1 mouse cellular context compared by ENCODE assay signal in the genomic region with DNA sequence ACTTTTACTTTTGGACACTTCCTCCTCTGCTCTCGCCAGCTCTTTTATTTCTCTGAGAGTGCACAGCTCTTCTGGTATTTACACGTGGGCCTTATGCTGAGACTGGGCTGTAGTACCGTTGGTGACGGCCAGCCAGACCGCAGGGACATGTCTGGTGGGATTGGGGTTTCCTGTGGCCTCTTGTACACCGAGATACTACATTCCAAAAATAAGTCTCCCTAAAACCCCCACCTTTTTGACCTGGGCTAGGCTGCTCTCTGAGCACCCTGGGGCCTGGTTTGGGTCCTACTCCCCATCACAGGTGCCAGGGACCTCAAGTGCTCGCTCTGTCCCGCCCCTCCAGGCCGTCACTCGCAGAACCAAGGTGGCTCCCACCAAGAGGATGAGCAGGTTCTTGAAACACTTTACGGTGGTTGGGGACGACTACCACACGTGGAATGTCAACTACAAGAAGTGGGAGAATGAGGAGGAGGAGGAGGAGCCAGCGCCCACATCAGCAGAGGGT.
A peak's percentile ranks its signal among the peaks of the same experiment; 100 is the strongest.
TF ChIP-seq lines count a peak whose summit lies in the region.

No protein-coding gene starts in this region.

TF ChIP-seq in CH12.LX, 34 proteins besides CTCF, POLR2A, EP300 and RAD21 (continued from another document):
- TF ChIP-seq MAFK (IDR thresholded peaks at IDR 0.05; ENCODE audit: insufficient replicate concordance, low read length): peak; percentile 82
- no peak for TF ChIP-seq GABPA (IDR thresholded peaks at IDR 0.05; ENCODE audit: insufficient replicate concordance, low read depth, low read length)
- TF ChIP-seq JUND (conservative IDR thresholded peaks at IDR 0.05; ENCODE audit: low read depth, low read length): no peak
- peak; percentile 88 for TF ChIP-seq SIN3A (IDR thresholded peaks at IDR 0.05; ENCODE audit: low read length)
- TF ChIP-seq IRF4 (IDR thresholded peaks at IDR 0.05; ENCODE audit: low read depth, low read length): peak; percentile 83
- TF ChIP-seq TCF12 (IDR thresholded peaks at IDR 0.05; ENCODE audit: low read depth, low read length): peak; percentile 93
- TF ChIP-seq ZKSCAN1 (IDR thresholded peaks at IDR 0.05; ENCODE audit: borderline replicate concordance, low read depth, low read length): no peak
- TF ChIP-seq PAX5 (IDR thresholded peaks at IDR 0.05; ENCODE audit: low read length): no peak
- TF ChIP-seq BHLHE40 (IDR thresholded peaks at IDR 0.05; ENCODE audit: low read depth, low read length): peak; percentile 97
- no peak for TF ChIP-seq HCFC1 (IDR thresholded peaks at IDR 0.05; ENCODE audit: low read depth, low read length)
- peak; percentile 76; the same call in 1 of the 2 replicates for TF ChIP-seq CHD2 (IDR thresholded peaks at IDR 0.05; ENCODE audit: low read length)
- TF ChIP-seq MAX (IDR thresholded peaks at IDR 0.05; ENCODE audit: low read length): peak; percentile 75
- no peak for TF ChIP-seq JUN (IDR thresholded peaks at IDR 0.05; ENCODE audit: insufficient read depth, low read depth, low read length)
- peak; percentile 85 for TF ChIP-seq RCOR1 (conservative IDR thresholded peaks at IDR 0.05; ENCODE audit: low read depth, low read length)
- peak; percentile 69 for TF ChIP-seq ELF1 (IDR thresholded peaks at IDR 0.05; ENCODE audit: low read depth, low read length)
- TF ChIP-seq TBP (conservative IDR thresholded peaks at IDR 0.05; ENCODE audit: low read depth, low read length): 0 out of 2 replicates have a peak, but pooled peaks have one; percentile 62
- TF ChIP-seq MAZ (IDR thresholded peaks at IDR 0.05; ENCODE audit: low read depth, low read length): peak; percentile 87
- TF ChIP-seq UBTF (IDR thresholded peaks at IDR 0.05; ENCODE audit: low read depth, low read length): 0 out of 2 replicates have a peak, but pooled peaks have one; percentile 72
- TF ChIP-seq MXI1 (IDR thresholded peaks at IDR 0.05; ENCODE audit: low read depth, low read length): peak; percentile 91
- TF ChIP-seq ETS1 (conservative IDR thresholded peaks at IDR 0.05; ENCODE audit: low read depth, low read length): peak; percentile 97
- peak; percentile 93 for TF ChIP-seq MYC (IDR thresholded peaks at IDR 0.05; ENCODE audit: low read depth, low read length)
- TF ChIP-seq USF2 (conservative IDR thresholded peaks at IDR 0.05; ENCODE audit: low read depth, low read length): no peak
- TF ChIP-seq KAT2A (IDR thresholded peaks at IDR 0.05; ENCODE audit: insufficient replicate concordance, low read length): 0 out of 2 replicates have a peak, but pooled peaks have one; percentile 49
TF ChIP-seq in CH12.LX: peak in this region for 19.
